Mouse (Mus musculus): ENCODE measurements around the gene 2010300C02Rik. TPM values are rescaled to one million over a fixed set of nuclear protein-coding genes. Genes with fewer than 3 reads are reported as not detected.
A peak's percentile ranks its signal among the peaks of the same experiment; 100 is the strongest.

Gene 2010300C02Rik
- polyA plus RNA-seq, 1 experiment from 2014 or later = 8.5 TPM

- Histone ChIP-seq H3K4me3 (ENCODE audit: low read depth, low read length) (no peak overlapping the region), H3K9ac (no peak overlapping the region), H3K27ac (ENCODE audit: low read depth) (no peak overlapping the region), H3K4me2 (no peak overlapping the region), H3K36me3 (ENCODE audit: insufficient read depth) (no peaks in the 10 kb centered on the region), H3K27me3 (ENCODE audit: insufficient read depth, low read length) (0 out of 2 replicates have a peak, but pooled peaks cover 3% of the 10 kb centered on the region), H3K4me1 (ENCODE audit: insufficient read depth) (no peaks in the 10 kb centered on the region), H3K9me3 (ENCODE audit: low read depth, low read length) (no peaks in the 10 kb centered on the region)
- no peak for ATAC-seq (ENCODE audit: insufficient read depth)
- WGBS = 49% methylated on average over 4 of the region's 4 CpGs
- DNase-seq = no peak
- no peak for TF ChIP-seq CTCF (IDR thresholded peaks at IDR 0.05; ENCODE audit: low read depth)
Measured at GRCm38 (mm10) chr1:37671316-37671715, 48.6 kb downstream of the 2010300C02Rik start.

GRCm38 (mm10) chr1:37667386-37667785 is 52.5 kb downstream of the 2010300C02Rik start:
- H3K36me3 ChIP-seq (ENCODE audit: insufficient read depth) = no peaks in the 10 kb centered on the region
- peak overlapping the region; percentile 83 for H3K27ac ChIP-seq (ENCODE audit: low read depth)
- ATAC-seq (ENCODE audit: insufficient read depth) (peak; percentile 70; the same call in 1 of the 2 replicates), DNase-seq (peak; percentile 65)
- H3K9ac ChIP-seq = no peak overlapping the region
- 0 out of 2 replicates have a peak, but pooled peaks cover 3% of the 10 kb centered on the region for H3K27me3 ChIP-seq (ENCODE audit: insufficient read depth, low read length)
- WGBS = 33% methylated on average over 6 of the region's 6 CpGs
- TF ChIP-seq CTCF (IDR thresholded peaks at IDR 0.05; ENCODE audit: low read depth) = no peak
- no peak overlapping the region for H3K4me3 ChIP-seq (ENCODE audit: low read depth, low read length)
- H3K9me3 ChIP-seq (ENCODE audit: low read depth, low read length) = no peaks in the 10 kb centered on the region
- no peaks in the 10 kb centered on the region for H3K4me1 ChIP-seq (ENCODE audit: insufficient read depth)
- H3K4me2 ChIP-seq = peak overlapping the region; percentile 25; the same call in 1 of the 2 replicates

- WGBS = 28% methylated on average over 10 of the region's 10 CpGs
- peak overlapping the region; percentile 83 for H3K27ac ChIP-seq (ENCODE audit: low read depth)
Measured at GRCm38 (mm10) chr1:37666587-37666986, 53.3 kb downstream of the 2010300C02Rik start.

GRCm38 (mm10) chr1:37665539-37666323 is 54.2 kb downstream of the 2010300C02Rik start:
- peak overlapping the region; percentile 83 for H3K27ac ChIP-seq (ENCODE audit: low read depth)

More at GRCm38 (mm10) chr1:37666587-37666986, 53.3 kb downstream of the 2010300C02Rik start:
- Histone ChIP-seq H3K4me3 (ENCODE audit: low read depth, low read length) (no peak overlapping the region), H3K36me3 (ENCODE audit: insufficient read depth) (no peaks in the 10 kb centered on the region), H3K9me3 (ENCODE audit: low read depth, low read length) (no peaks in the 10 kb centered on the region), H3K9ac (no peak overlapping the region), H3K4me1 (ENCODE audit: insufficient read depth) (no peaks in the 10 kb centered on the region), H3K27me3 (ENCODE audit: insufficient read depth, low read length) (0 out of 2 replicates have a peak, but pooled peaks cover 3% of the 10 kb centered on the region), H3K4me2 (peak overlapping the region; percentile 48)
- DNase-seq = peak; percentile 70
- peak; percentile 77 for ATAC-seq (ENCODE audit: insufficient read depth)
- TF ChIP-seq CTCF (IDR thresholded peaks at IDR 0.05; ENCODE audit: low read depth) = no peak

GRCm38 (mm10) chr1:37664496-37664895 is 55.4 kb downstream of the 2010300C02Rik start:
- Histone ChIP-seq H3K27ac (ENCODE audit: low read depth) (no peak overlapping the region), H3K36me3 (ENCODE audit: insufficient read depth) (no peaks in the 10 kb centered on the region), H3K4me2 (peak overlapping the region; percentile 48; the same call in 1 of the 2 replicates), H3K27me3 (ENCODE audit: insufficient read depth, low read length) (no peaks in the 10 kb centered on the region), H3K4me3 (ENCODE audit: low read depth, low read length) (no peak overlapping the region), H3K4me1 (ENCODE audit: insufficient read depth) (no peaks in the 10 kb centered on the region), H3K9ac (no peak overlapping the region), H3K9me3 (ENCODE audit: low read depth, low read length) (no peaks in the 10 kb centered on the region)
- DNase-seq = no peak
- 72% methylated on average over 2 of the region's 2 CpGs for WGBS
- ATAC-seq (ENCODE audit: insufficient read depth) = no peak
- TF ChIP-seq CTCF (IDR thresholded peaks at IDR 0.05; ENCODE audit: low read depth) = no peak

More at GRCm38 (mm10) chr1:37665539-37666323, 54.2 kb downstream of the 2010300C02Rik start:
- 35% methylated on average over 14 of the region's 14 CpGs for WGBS
- peak overlapping the region; percentile 33; the same call in 1 of the 2 replicates for H3K9ac ChIP-seq
- DNase-seq (peak; percentile 35), ATAC-seq (ENCODE audit: insufficient read depth) (no peak)
- no peak for TF ChIP-seq CTCF (IDR thresholded peaks at IDR 0.05; ENCODE audit: low read depth)
- H3K4me3 ChIP-seq (ENCODE audit: low read depth, low read length) = 0 out of 2 replicates have a peak overlapping the region, but pooled peaks have one; percentile 4
- H3K9me3 ChIP-seq (ENCODE audit: low read depth, low read length) = no peaks in the 10 kb centered on the region
- peak overlapping the region; percentile 48 for H3K4me2 ChIP-seq
- no peaks in the 10 kb centered on the region for H3K36me3 ChIP-seq (ENCODE audit: insufficient read depth)
- H3K27me3 ChIP-seq (ENCODE audit: insufficient read depth, low read length) = 0 out of 2 replicates have a peak, but pooled peaks cover 3% of the 10 kb centered on the region
- no peaks in the 10 kb centered on the region for H3K4me1 ChIP-seq (ENCODE audit: insufficient read depth)

- Histone ChIP-seq H3K9me3 (ENCODE audit: low read depth, low read length) (no peaks in the 10 kb centered on the region), H3K9ac (no peak overlapping the region), H3K27me3 (ENCODE audit: insufficient read depth, low read length) (no peaks in the 10 kb centered on the region), H3K4me2 (no peak overlapping the region), H3K27ac (ENCODE audit: low read depth) (no peak overlapping the region), H3K4me1 (ENCODE audit: insufficient read depth) (no peaks in the 10 kb centered on the region), H3K4me3 (ENCODE audit: low read depth, low read length) (no peak overlapping the region), H3K36me3 (ENCODE audit: insufficient read depth) (no peaks in the 10 kb centered on the region)
- DNase-seq (no peak), ATAC-seq (ENCODE audit: insufficient read depth) (no peak)
- TF ChIP-seq CTCF (IDR thresholded peaks at IDR 0.05; ENCODE audit: low read depth) = no peak
- WGBS = 70% methylated on average over 5 of the region's 5 CpGs
Measured at GRCm38 (mm10) chr1:37663606-37664005, 56.3 kb downstream of the 2010300C02Rik start.

GRCm38 (mm10) chr1:37656017-37656416 is 63.9 kb downstream of the 2010300C02Rik start:
- DNase-seq = no peak
- Histone ChIP-seq H3K36me3 (ENCODE audit: insufficient read depth) (no peaks in the 10 kb centered on the region), H3K27ac (ENCODE audit: low read depth) (no peak overlapping the region), H3K9ac (no peak overlapping the region), H3K4me1 (ENCODE audit: insufficient read depth) (no peaks in the 10 kb centered on the region), H3K9me3 (ENCODE audit: low read depth, low read length) (no peaks in the 10 kb centered on the region; the same call in 1 of the 2 replicates), H3K4me3 (ENCODE audit: low read depth, low read length) (no peak overlapping the region), H3K4me2 (no peak overlapping the region), H3K27me3 (ENCODE audit: insufficient read depth, low read length) (no peaks in the 10 kb centered on the region)
- WGBS = 93% methylated on average over 2 of the region's 2 CpGs
- TF ChIP-seq CTCF (IDR thresholded peaks at IDR 0.05; ENCODE audit: low read depth) = no peak
- ATAC-seq (ENCODE audit: insufficient read depth) = no peak

Measured in lung, embryonic 14.5 days (tissue).